Mouse (Mus musculus): ENCODE data around the gene Dnajb4. TPM values are rescaled to one million over a fixed set of nuclear protein-coding genes. Genes with fewer than 3 reads are reported as not detected.

Gene Dnajb4
- polyA plus RNA-seq, 1 experiment from 2014 or later, result 20.1 TPM

GRCm38 (mm10) chr3:152186106-152186505 is 24.0 kb downstream of the Dnajb4 start:
- H3K36me3 ChIP-seq, result peaks cover 7% of the 10 kb centered on the region
- 93% methylated on average over 6 of the region's 6 CpGs for WGBS
- no peaks in the 10 kb centered on the region for H3K9me3 ChIP-seq (replicated peaks)
- H3K27ac ChIP-seq (replicated peaks), result no peak overlapping the region
- no peak overlapping the region for H3K4me3 ChIP-seq
- DNase-seq (ENCODE audit: low spot score), result no peak
- no peaks in the 10 kb centered on the region for H3K27me3 ChIP-seq (ENCODE audit: low read depth, poor library complexity, severe bottlenecking)
- 0 out of 2 replicates have a peak, but pooled peaks cover 5% of the 10 kb centered on the region for H3K4me1 ChIP-seq

DNA sequence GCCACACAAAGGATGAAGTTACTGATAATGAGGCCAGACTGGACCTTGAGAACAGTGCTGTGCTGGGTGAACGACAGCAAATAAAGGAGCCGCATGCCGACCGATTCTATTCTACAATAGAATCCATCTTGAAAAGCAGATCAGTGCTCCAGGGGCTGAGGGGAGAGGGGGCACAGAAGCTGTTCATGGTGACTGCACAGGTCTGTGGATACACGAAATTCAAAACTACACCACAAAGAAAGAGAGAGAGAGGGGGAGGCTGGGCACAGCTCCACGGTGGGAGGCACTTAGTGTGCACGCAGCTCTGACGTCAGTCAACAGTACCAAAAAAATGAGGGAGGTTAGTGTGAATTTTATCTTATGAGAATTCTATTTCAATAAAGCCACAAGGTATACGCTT is 26.6 kb downstream of the Dnajb4 start:
- no peak for DNase-seq (ENCODE audit: low spot score)
- no peak overlapping the region for H3K4me3 ChIP-seq
- H3K9me3 ChIP-seq (replicated peaks), result no peaks in the 10 kb centered on the region
- H3K27me3 ChIP-seq (ENCODE audit: low read depth, poor library complexity, severe bottlenecking), result no peaks in the 10 kb centered on the region
- 61% methylated on average over 9 of the region's 9 CpGs for WGBS
- H3K36me3 ChIP-seq, result peaks cover 7% of the 10 kb centered on the region
- H3K27ac ChIP-seq (replicated peaks), result no peak overlapping the region
- H3K4me1 ChIP-seq, result 0 out of 2 replicates have a peak, but pooled peaks cover 3% of the 10 kb centered on the region

DNA sequence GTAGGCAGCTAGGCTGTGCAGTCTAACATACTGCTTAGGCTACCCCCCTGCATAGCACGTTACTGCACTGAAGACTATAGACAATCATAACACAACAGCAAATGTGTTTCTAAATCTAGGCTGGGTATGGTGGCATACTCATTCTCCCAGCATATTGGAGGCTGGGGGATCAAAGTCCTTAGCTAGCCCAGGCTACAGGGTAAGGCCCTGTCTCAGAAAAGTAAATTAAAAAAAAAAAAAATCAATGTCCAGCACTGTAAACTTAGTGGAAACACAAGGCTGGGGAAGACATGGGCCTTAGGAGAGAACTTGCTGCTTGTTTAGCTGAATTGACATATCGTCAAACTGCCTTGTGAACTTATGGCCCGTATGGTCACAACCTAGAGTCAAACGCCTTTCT is 29.5 kb downstream of the Dnajb4 start:
- Histone ChIP-seq H3K36me3 (peaks cover 3% of the 10 kb centered on the region; the same call in 1 of the 2 replicates), H3K27ac (replicated peaks) (no peak overlapping the region), H3K4me1 (0 out of 2 replicates have a peak, but pooled peaks cover 3% of the 10 kb centered on the region), H3K27me3 (ENCODE audit: low read depth, poor library complexity, severe bottlenecking) (no peaks in the 10 kb centered on the region), H3K4me3 (no peak overlapping the region), H3K9me3 (replicated peaks) (no peaks in the 10 kb centered on the region)
- 95% methylated on average over 4 of the region's 4 CpGs for WGBS
- DNase-seq (ENCODE audit: low spot score), result no peak

DNA sequence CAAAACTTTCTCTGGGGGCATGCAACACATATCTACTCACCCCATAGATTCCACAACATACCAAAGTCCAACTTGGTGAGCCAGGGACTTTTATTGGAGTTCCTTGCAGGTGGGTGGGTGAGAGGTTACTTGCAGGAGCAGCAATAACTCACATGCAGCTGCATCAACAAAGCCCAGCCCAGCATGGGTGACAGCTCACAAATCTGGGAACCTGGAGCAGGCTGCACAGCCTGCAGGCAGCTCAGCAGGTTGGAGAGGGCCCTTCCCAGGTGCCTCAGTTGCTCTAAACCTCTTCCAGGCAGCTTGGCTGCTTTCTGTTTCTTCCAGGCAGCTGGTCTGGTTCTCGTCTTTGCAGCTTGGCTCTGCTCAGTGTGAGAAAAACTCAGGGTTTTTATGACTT is 30.8 kb downstream of the Dnajb4 start:
- H3K36me3 ChIP-seq, result no peaks in the 10 kb centered on the region
- 68% methylated on average over 1 of the region's 1 CpGs for WGBS
- H3K4me1 ChIP-seq, result 0 out of 2 replicates have a peak, but pooled peaks cover 3% of the 10 kb centered on the region
- no peaks in the 10 kb centered on the region for H3K27me3 ChIP-seq (ENCODE audit: low read depth, poor library complexity, severe bottlenecking)
- no peak overlapping the region for H3K27ac ChIP-seq (replicated peaks)
- H3K9me3 ChIP-seq (replicated peaks), result no peaks in the 10 kb centered on the region
- no peak overlapping the region for H3K4me3 ChIP-seq
- DNase-seq (ENCODE audit: low spot score), result no peak

GRCm38 (mm10) chr3:152178816-152179215 is 31.3 kb downstream of the Dnajb4 start:
- H3K4me1 ChIP-seq, result 0 out of 2 replicates have a peak, but pooled peaks cover 3% of the 10 kb centered on the region
- 89% methylated on average over 4 of the region's 4 CpGs for WGBS
- no peaks in the 10 kb centered on the region for H3K36me3 ChIP-seq
- H3K4me3 ChIP-seq, result no peak overlapping the region
- H3K9me3 ChIP-seq (replicated peaks), result no peaks in the 10 kb centered on the region
- H3K27me3 ChIP-seq (ENCODE audit: low read depth, poor library complexity, severe bottlenecking), result no peaks in the 10 kb centered on the region
- no peak for DNase-seq (ENCODE audit: low spot score)
- H3K27ac ChIP-seq (replicated peaks), result no peak overlapping the region

DNA sequence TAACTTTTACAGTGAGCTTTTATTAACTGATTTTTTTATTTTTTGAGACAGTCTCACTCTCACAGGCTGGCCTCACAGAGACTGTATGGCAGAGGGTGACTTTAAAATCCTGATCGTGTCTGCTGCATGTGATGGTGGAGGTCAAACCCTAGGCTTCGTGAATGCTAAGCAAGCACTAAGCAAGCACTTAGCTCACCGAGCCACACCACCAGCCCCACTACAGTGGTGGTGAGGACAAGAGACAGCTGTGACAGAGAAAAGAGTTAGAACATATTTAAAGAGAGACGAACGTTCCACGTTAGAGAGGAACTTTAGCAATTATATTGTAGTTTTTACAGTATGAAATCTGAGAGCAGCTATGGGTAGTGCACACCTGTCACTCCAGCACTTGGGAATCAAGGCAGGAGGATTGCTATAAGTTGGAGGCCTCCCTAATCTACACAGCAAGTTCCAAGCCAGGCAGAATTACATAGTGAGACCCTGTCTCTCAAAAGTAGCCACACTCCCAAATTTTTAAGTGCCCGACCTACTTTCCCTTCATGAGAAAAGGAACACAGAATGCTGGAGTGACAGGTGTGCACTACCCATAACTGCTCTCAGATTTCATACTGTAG is 37.7 kb downstream of the Dnajb4 start:
- Histone ChIP-seq H3K27me3 (ENCODE audit: low read depth, poor library complexity, severe bottlenecking) (peaks cover 7% of the 10 kb centered on the region), H3K27ac (replicated peaks) (no peak overlapping the region), H3K9me3 (replicated peaks) (0 out of 2 replicates have a peak, but pooled peaks cover 6% of the 10 kb centered on the region), H3K4me3 (no peak overlapping the region), H3K4me1 (peaks cover 2% of the 10 kb centered on the region; the same call in 1 of the 2 replicates), H3K36me3 (no peaks in the 10 kb centered on the region)
- no peak for DNase-seq (ENCODE audit: low spot score)
- WGBS, result 87% methylated on average over 7 of the region's 7 CpGs

DNA sequence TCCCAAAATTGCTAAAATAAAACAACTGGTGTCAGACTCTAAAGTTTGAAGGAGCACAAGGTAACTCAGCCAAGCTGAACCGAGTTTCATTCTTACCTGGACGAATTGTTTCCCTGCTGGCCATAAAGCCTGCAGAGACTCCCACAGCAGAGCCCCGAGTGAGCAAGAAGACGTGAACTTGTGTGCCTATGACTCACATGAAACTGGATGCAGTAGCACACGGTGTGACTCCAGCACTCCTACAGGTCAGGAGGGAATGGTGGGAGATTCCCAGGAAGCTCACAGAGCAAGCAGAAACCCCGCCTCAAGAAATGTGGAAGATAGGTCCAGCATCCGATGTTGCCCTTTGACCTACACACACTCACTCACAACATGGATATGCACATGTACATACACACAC is 38.2 kb downstream of the Dnajb4 start:
- Histone ChIP-seq H3K9me3 (replicated peaks) (0 out of 2 replicates have a peak, but pooled peaks cover 6% of the 10 kb centered on the region), H3K27ac (replicated peaks) (no peak overlapping the region), H3K4me3 (no peak overlapping the region), H3K27me3 (ENCODE audit: low read depth, poor library complexity, severe bottlenecking) (peaks cover 11% of the 10 kb centered on the region), H3K36me3 (no peaks in the 10 kb centered on the region), H3K4me1 (peaks cover 8% of the 10 kb centered on the region)
- WGBS, result 81% methylated on average over 7 of the region's 7 CpGs
- no peak for DNase-seq (ENCODE audit: low spot score)

DNA sequence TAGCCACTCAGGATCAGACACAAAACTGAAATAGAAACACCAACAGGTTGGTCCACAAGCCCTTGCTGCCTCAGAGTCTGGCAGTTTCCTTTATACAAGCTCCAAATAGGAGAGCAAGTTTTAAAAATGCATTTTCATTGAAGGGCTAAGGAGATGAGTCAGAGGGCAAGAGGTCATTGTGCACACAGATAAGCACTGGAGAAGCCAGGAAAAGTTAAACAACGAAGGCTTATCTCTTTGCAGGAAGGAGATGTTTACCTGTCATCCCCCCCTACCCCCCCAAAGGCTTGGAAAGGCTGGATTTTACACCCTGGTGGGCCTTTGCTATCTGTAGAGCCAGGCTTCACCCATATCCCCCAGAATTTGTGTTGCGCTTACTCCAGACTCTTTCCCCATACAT is 38.9 kb downstream of the Dnajb4 start:
- H3K27me3 ChIP-seq (ENCODE audit: low read depth, poor library complexity, severe bottlenecking), result peaks cover 18% of the 10 kb centered on the region
- WGBS, result 74% methylated on average over 2 of the region's 2 CpGs

DNA sequence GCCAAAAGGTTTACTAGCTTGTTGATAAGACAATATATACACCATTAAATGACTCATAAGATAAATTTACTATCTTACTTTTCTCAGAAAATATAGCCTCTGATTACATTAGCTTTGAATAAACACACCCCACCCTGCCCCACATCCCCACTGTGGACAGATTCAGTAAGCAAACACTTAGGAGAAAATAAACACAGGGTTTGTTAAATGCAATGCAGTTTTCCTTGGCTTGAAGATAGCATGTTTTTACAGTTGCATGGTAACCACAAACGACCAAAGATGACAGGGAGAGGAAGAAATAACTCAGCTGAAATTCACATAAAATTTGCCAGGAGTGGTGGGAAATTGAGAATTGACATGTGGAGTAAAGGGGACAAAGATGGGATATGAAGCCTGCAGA is 39.7 kb downstream of the Dnajb4 start:
- no peak for DNase-seq (ENCODE audit: low spot score)
- peaks cover 22% of the 10 kb centered on the region for H3K4me1 ChIP-seq
- H3K27me3 ChIP-seq (ENCODE audit: low read depth, poor library complexity, severe bottlenecking), result peaks cover 26% of the 10 kb centered on the region
- H3K27ac ChIP-seq (replicated peaks), result no peak overlapping the region
- no peak overlapping the region for H3K4me3 ChIP-seq
- H3K36me3 ChIP-seq, result no peaks in the 10 kb centered on the region
- 55% methylated on average over 1 of the region's 1 CpGs for WGBS
- H3K9me3 ChIP-seq (replicated peaks), result 0 out of 2 replicates have a peak, but pooled peaks cover 6% of the 10 kb centered on the region

More for the DNA sequence above, 38.9 kb downstream of the Dnajb4 start:
- no peak for DNase-seq (ENCODE audit: low spot score)
- H3K27ac ChIP-seq (replicated peaks), result no peak overlapping the region
- 0 out of 2 replicates have a peak, but pooled peaks cover 6% of the 10 kb centered on the region for H3K9me3 ChIP-seq (replicated peaks)
- H3K4me3 ChIP-seq, result no peak overlapping the region
- no peaks in the 10 kb centered on the region for H3K36me3 ChIP-seq
- peaks cover 14% of the 10 kb centered on the region for H3K4me1 ChIP-seq

DNA sequence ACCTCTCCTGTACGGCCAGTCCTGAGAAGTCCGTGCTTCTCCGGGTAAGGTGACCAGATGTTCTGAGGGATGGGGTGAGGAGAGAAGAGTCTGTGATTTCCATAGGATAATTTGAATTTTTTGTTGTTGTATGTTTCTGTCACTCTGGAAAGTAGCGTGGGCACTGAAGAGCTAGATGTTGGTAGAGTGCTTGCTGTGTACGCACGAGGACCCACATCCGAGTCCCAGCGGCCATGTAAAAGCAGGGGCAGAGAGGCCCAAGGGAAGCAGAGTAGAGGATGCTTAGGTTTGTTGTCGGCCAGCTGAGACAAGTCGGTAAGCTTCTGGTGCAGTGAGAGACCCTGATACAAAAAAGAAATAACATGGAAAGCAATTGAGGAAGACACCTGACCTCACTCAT is 42.1 kb downstream of the Dnajb4 start:
- DNase-seq (ENCODE audit: low spot score), result no peak
- 0 out of 2 replicates have a peak, but pooled peaks cover 6% of the 10 kb centered on the region for H3K9me3 ChIP-seq (replicated peaks)
- H3K4me3 ChIP-seq, result no peak overlapping the region
- H3K4me1 ChIP-seq, result peaks cover 26% of the 10 kb centered on the region
- no peak overlapping the region for H3K27ac ChIP-seq (replicated peaks)
- H3K27me3 ChIP-seq (ENCODE audit: low read depth, poor library complexity, severe bottlenecking), result peaks cover 46% of the 10 kb centered on the region
- no peaks in the 10 kb centered on the region for H3K36me3 ChIP-seq
- 92% methylated on average over 10 of the region's 10 CpGs for WGBS

DNA sequence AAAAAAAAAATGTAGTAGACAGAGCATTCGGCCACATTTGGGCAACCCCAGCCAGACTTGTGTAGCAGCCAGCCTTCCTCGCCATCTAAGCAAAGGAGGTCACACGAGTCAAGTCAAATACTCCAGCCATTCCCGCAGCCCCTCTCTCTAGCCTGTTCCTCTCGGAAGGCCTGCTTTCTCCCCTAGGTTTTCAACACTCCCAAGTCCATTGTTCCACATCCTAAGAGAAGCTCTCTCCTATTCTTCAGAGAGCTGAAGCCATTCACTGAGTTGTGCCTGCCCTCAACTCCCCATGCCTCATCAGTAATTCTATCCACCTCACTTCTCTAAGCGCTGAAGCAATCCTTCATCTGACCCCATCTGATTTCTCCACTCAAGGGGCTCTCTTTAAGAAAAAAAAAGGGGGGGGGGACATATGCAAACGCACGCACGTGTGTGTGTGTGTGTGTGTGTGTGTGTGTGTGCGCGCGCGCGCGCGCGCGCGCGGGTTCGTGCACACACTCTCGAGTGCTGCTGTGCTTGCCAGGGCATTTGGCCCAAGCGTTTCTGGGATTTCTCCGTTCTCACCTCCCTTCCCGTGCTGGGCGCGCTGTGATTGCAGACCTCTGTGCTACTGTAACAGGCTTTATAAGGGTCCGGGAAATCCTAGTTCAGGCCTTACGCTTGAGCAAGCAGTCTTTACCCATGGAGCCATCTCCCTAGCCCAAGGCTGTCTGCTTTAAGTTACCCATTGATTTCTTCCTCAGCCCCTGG is 43.2 kb downstream of the Dnajb4 start:
- 11% methylated on average over 29 of the region's 29 CpGs for WGBS
- peaks cover 46% of the 10 kb centered on the region for H3K27me3 ChIP-seq (ENCODE audit: low read depth, poor library complexity, severe bottlenecking)
- 0 out of 2 replicates have a peak overlapping the region, but pooled peaks have one; percentile 46 for H3K27ac ChIP-seq (replicated peaks)

DNA sequence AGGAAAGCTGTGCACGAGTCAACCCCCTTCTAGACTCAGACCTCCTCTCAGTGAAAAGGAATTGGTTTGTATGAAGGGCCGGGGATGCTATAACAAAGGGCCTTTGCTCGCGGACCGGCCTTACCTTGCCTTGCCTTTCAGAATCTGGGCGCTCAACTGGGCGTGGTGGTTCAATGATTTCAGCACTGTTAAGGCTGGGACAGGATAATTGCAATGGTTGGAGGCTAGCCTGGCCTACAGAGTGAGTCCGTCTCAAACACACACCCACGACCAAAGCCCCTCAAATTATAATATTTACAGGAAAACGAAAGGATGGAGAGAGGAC is 44.0 kb downstream of the Dnajb4 start, which contains the start of gene Gipc2:
TSS of gene Gipc2 (minus strand) at position 132 of the 325 bp plus-strand sequence.
- peaks cover 26% of the 10 kb centered on the region for H3K4me1 ChIP-seq
- H3K27ac ChIP-seq (replicated peaks), result peak within 1 kb of the TSS; percentile 79
- DNase-seq (ENCODE audit: low spot score), result no peak
- peaks cover 46% of the 10 kb centered on the region for H3K27me3 ChIP-seq (ENCODE audit: low read depth, poor library complexity, severe bottlenecking)
- H3K4me3 ChIP-seq, result peak within 1 kb of the TSS; percentile 68
- no peaks in the 10 kb centered on the region for H3K36me3 ChIP-seq
- H3K9me3 ChIP-seq (replicated peaks), result 0 out of 2 replicates have a peak, but pooled peaks cover 6% of the 10 kb centered on the region
- WGBS, result 7% methylated on average over 10 of the region's 10 CpGs

More for the DNA sequence above, 43.2 kb downstream of the Dnajb4 start:
- 0 out of 2 replicates have a peak, but pooled peaks cover 6% of the 10 kb centered on the region for H3K9me3 ChIP-seq (replicated peaks)
- peak; percentile 39 for DNase-seq (ENCODE audit: low spot score)
- peak overlapping the region; percentile 68 for H3K4me3 ChIP-seq
- no peaks in the 10 kb centered on the region for H3K36me3 ChIP-seq
- peaks cover 26% of the 10 kb centered on the region for H3K4me1 ChIP-seq

All from midbrain, embryonic 10.5 days (tissue).